Mouse (Mus musculus): ENCODE results near the gene Dtd1.

Gene Dtd1

DNA sequence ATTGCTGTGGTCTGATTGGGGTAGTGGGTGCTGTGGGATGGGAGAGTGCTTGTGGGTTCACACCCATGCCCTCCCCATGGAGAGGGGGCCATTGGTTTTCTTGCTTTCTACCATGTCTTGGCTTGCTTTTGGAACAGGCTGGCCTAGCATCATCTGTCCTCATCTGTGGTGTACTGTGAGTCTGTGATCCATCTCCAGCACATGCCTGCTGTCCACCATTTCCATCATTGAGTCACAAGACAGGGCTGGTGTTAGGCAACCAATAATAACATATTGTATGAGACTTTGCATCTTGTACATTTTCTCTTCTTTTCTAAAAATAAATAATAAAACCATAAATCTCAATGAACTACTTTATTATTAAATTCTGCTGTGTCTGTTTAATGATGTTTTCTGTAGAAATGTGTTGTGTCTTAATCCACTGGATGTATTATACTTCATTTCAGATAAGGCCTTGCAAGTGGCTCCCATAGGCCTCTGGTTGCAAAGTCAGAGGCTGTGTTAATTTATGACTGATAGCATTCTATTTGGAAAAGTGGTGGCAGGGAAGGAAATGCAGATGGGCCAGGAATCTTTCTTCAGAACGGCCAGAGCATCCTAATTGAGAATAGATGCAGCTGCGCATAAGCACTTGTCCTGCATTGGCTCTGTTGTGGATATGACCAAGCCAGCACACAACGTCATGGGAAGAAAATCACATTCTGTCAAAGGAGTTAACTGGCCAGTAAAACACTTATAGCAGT, 168.8 kb downstream of the Dtd1 start:
- DNase-seq (ENCODE audit: low spot score in 2 of 2): no peak

GRCm38 (mm10) chr2:144769118-144769496, 169.4 kb downstream of the Dtd1 start:
- no peak for DNase-seq (ENCODE audit: low spot score in 2 of 2)

DNA sequence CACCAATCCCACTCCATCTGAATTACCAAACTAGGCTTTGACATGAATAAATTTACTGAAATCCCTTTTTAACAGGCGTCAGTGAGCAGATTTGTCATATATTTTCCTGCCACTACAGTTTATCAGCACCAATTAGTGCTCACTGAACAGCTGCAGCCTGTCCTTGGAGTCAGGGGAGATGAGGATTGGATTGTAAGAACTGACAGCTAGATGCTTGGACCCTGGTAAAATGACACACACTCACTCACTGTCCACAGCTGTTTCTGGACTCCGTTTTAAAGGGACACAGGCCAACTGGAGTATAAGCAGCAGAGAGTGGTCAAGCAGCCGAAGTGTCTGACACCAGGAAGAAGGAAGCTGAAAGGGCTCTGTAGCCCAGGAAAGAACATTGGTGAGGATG, 169.9 kb downstream of the Dtd1 start:
- DNase-seq (ENCODE audit: low spot score in 2 of 2): no peak

- no peak for DNase-seq (ENCODE audit: low spot score in 2 of 2)
These were observed 170.8 kb downstream of the Dtd1 start for GRCm38 (mm10) chr2:144770452-144770941.

DNA sequence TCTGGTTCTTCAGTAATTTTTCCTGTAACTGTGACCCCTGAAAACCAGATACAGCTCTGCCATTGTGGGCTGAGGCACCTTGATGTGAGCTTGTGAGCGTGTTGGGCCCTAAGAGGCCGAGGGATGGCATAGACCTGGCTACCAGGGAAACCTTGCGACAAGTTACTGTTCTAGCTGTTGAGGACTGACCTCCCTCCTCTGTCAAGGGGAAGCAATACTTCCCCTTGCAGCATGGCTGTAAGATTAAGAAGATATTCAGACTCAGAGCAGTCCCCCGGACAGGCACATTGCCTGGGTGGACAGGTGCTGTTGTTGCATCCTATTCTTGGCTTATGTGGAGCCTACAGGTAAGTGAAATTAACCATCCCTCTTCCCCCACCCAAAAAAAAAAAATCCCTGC, 172.1 kb downstream of the Dtd1 start:
- no peak for DNase-seq (ENCODE audit: low spot score in 2 of 2)

GRCm38 (mm10) chr2:144774636-144775160, 175.0 kb downstream of the Dtd1 start:
- DNase-seq (ENCODE audit: low spot score in 2 of 2): no peak

DNA sequence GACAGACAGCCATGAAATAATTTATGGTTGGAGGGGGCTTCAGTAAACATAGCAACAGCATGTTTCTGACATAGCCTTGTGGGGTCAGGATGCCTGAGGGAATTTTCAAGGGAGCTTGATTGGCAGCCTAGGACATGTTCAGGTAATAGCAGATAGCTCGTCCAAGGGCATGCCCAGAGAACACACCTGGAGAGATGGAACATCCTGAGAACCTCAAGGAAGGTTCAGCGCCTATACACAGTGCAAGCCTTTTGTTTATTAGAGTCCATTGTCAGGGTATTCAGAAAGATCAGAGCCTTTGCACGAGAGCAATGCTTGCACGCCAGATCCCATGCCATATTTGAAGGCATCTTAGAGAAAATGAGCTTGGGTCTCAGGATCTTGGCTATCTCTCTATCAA, 175.9 kb downstream of the Dtd1 start:
- DNase-seq (ENCODE audit: low spot score in 2 of 2): no peak

- no peak for DNase-seq (ENCODE audit: low spot score in 2 of 2)
These were observed 179.6 kb downstream of the Dtd1 start for GRCm38 (mm10) chr2:144779263-144779662.

DNA sequence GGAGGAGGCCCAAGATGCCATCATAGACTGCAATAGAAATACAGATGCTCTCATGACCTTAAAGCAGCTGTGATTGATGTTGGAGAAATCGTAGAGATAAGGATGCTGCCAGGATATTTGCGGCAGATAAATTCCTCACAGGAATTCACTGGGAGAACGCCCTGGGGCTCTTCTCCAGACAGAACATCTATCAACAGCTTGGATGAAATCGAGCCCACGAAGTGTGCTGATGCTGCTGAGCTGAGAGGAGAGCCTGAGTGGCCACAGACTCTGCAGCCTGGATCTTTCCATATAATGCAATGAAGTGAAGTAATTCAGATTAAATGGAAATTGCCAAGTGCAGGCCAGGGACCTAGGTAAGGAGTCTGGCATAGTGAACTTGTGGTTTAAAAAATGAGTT, 181.0 kb downstream of the Dtd1 start:
- no peak for DNase-seq (ENCODE audit: low spot score in 2 of 2)

DNA sequence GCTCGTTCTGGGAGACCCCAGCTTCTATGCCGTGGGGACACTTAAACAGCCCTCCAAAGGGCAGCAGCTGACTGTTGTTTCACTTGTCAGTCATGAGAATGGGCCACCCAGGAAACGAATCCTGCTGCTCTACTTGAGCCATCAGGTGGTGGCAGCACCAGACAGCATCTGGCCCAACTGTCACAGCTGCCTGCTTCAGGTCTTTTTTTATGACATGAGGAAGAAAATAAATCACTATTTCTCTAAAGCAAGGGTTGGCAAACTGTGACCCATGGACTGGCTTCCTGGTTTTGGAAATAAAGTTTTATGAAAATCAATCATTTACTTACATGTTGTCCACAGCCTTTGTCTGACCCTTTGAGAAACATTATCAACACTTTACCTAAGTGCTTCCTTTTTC, 182.2 kb downstream of the Dtd1 start:
- no peak for DNase-seq (ENCODE audit: low spot score in 2 of 2)

- no peak for DNase-seq (ENCODE audit: low spot score in 2 of 2)
These were observed 182.8 kb downstream of the Dtd1 start for GRCm38 (mm10) chr2:144782481-144782880.

GRCm38 (mm10) chr2:144783190-144783589, 183.5 kb downstream of the Dtd1 start:
- DNase-seq (ENCODE audit: low spot score in 2 of 2): no peak

DNA sequence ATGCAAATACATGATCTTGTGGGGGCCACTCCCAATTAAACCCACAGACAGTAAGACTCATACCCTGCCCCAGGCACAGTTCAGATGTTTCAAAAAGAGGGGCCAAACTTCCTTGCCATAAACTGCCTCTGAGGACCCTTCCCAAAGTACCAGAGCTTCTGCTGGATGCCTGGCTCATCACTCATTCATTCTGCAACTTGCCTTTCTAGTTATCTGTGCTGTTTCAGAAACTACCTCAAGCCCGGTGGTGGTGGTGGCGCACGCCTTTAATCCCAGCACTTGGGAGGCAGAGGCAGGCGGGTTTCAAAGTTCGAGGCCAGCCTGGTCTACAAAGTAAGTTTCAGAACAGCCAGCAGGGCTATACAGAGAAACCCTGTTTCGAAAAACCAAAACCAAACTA, 184.1 kb downstream of the Dtd1 start:
- no peak for DNase-seq (ENCODE audit: low spot score in 2 of 2)

- no peak for DNase-seq (ENCODE audit: low spot score in 2 of 2)
These were observed 192.1 kb downstream of the Dtd1 start for GRCm38 (mm10) chr2:144791671-144792294.

- DNase-seq (ENCODE audit: low spot score in 2 of 2): no peak
These were observed 197.8 kb downstream of the Dtd1 start for GRCm38 (mm10) chr2:144797515-144797914.

DNA sequence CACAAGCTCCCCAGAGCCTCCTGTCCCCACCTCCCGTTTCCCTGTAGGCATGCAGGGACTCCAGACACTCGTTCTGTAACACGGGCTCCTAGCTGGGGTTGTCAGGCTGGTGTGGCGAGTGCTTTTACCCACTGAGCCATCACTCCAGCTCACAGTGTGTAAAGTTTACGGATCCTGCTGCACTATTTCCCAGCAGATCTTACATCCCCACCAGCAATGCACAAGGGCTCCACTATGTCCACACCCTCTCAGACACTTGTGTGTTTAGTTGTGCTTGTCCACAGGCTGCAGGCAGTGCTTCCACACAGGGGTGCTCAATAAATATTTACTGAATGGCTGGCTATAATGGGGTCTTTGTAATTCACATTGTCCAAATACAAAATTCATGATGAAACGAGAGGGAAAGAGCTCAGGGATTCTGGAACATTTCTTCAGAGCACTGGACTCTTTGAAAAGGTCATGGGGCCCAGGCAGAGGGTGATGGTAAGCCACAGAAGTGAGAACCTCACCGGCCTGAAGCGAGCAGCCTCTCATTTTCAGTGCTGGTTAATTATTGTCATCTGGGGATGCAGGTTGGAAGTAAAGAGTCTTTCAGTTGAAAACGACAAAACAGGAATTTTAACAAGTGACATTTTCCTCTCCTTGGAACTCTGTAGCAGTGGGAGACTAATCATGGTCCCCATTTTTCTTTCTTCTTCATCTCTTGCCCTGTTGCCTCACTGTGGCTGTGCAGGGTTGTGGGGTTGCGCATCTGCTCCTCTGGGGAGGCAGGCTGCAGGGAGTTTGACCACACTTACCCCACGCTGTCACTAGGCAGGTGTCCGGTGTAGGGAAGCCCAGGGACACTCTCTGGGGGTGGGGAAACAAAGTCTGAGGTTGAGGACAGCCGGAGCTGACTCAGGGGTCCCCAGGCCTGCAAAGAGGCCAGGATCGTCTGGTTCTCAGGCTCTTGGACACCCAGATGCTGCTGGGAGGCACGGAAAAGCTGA, 208.4 kb downstream of the Dtd1 start:
- DNase-seq (ENCODE audit: low spot score in 2 of 2): no peak

All from spleen, postnatal 10 days (tissue).